Mouse (Mus musculus) kidney, postnatal 0 days (tissue): Measurements from ENCODE around the gene Sdk1. TPM values are rescaled to one million over a fixed set of nuclear protein-coding genes. Genes with fewer than 3 reads are reported as not detected.
A peak's percentile ranks its signal among the peaks of the same experiment; 100 is the strongest.

Experiments used
- ATAC-seq: fragments of 200-750 bp; cut with Nextera tagmentation; replicated peaks from 2 replicates; pipeline ENCODE4 v1.8.0; 2017; ENCODE audit warnings: low read depth, moderate number of reproducible peaks, moderate TSS enrichment, moderate library complexity; ENCODE audit not compliant: low FRiP score
- DNase-seq: peaks from one replicate; pipeline ENCODE4 v3.0.0-alpha.2; 2016; ENCODE audit warnings: low spot score
- H3K27ac ChIP-seq: fragments of 300-500 bp; sonication (generic); 2 replicates; pipeline ENCODE4 v1.5.1; 2014; ENCODE audit warnings: mild to moderate bottlenecking
- H3K27me3 ChIP-seq: fragments of 300-500 bp; sonication (generic); 2 replicates; pipeline ENCODE4 v1.6.1; 2014; ENCODE audit warnings: low read length, mixed read lengths; ENCODE audit not compliant: insufficient read depth
- H3K36me3 ChIP-seq: fragments of 300-500 bp; sonication (generic); 2 replicates; pipeline ENCODE4 v1.6.1; 2014; ENCODE audit warnings: low read length, mixed read lengths; ENCODE audit not compliant: insufficient read depth
- H3K4me1 ChIP-seq: fragments of 300-500 bp; sonication (generic); replicated peaks from 2 replicates; pipeline ENCODE4 v1.6.1; 2014; ENCODE audit warnings: antibody characterized with exemption, low read length, mixed read lengths; ENCODE audit not compliant: insufficient read depth
- H3K4me2 ChIP-seq: fragments of 300-500 bp; sonication (generic); 2 replicates; pipeline ENCODE4 v1.6.1; 2014; ENCODE audit warnings: mild to moderate bottlenecking, low read length, moderate library complexity, mixed read lengths
- H3K4me3 ChIP-seq: fragments of 300-500 bp; sonication (generic); replicated peaks from 2 replicates; pipeline ENCODE4 v1.5.1; 2014; ENCODE audit warnings: low read depth, low read length
- H3K9ac ChIP-seq: fragments of 300-500 bp; sonication (generic); 2 replicates; pipeline ENCODE4 v1.6.1; 2014; ENCODE audit warnings: low read depth, low read length
- H3K9me3 ChIP-seq: fragments of 300-500 bp; sonication (generic); replicated peaks from 2 replicates; pipeline ENCODE4 v1.6.1; 2016; ENCODE audit warnings: low read length, inconsistent platforms, mixed read lengths
- CTCF ChIP-seq: IDR thresholded peaks from 2 replicates; pipeline ENCODE4 v1.5.1; 2016; ENCODE audit warnings: antibody characterized with exemption, low read depth, mild to moderate bottlenecking, moderate library complexity
- WGBS: fragments of 180-500 bp; shearing (Covaris S2); extraction: QIAGEN DNeasy Blood & Tissue Kit; methylation state at CpG from one replicate; pipeline ENCODE4 v1.1.7; 2014; 5-methylcytosine and 5-hydroxymethylcytosine counted together
- polyA plus RNA-seq: library from polyadenylated mRNA; unstranded; fragments of >200 nt; fragmentation: Nextera tagmentation; extraction: Ambion mirVana; gene quantifications from 2 replicates; pipeline ENCODE4 v1.2.1, GENCODE M21; 2015

The Sdk1 gene
- polyA plus RNA-seq, 1 experiment from 2014 or later = 2.1 TPM

GRCm38 (mm10) chr5:141902544-141903250, 661.4 kb downstream of the Sdk1 start:
- ATAC-seq (no peak), DNase-seq (peak; percentile 33)
- Histone ChIP-seq H3K4me2 (no peak overlapping the region), H3K27ac (no peak overlapping the region), H3K9ac (no peak overlapping the region), H3K36me3 (no peaks in the 10 kb centered on the region), H3K27me3 (no peaks in the 10 kb centered on the region), H3K9me3 (no peaks in the 10 kb centered on the region), H3K4me1 (no peaks in the 10 kb centered on the region), H3K4me3 (no peak overlapping the region)
- no peak for TF ChIP-seq CTCF
- 36% methylated on average over 16 of the region's 16 CpGs for WGBS

GRCm38 (mm10) chr5:141910444-141910843, 669.2 kb downstream of the Sdk1 start:
- no peaks in the 10 kb centered on the region for H3K9me3 ChIP-seq
- no peak overlapping the region for H3K4me2 ChIP-seq
- H3K27ac ChIP-seq = no peak overlapping the region
- no peak for TF ChIP-seq CTCF
- ATAC-seq (no peak), DNase-seq (peak; percentile 46)
- no peaks in the 10 kb centered on the region for H3K4me1 ChIP-seq
- no peaks in the 10 kb centered on the region for H3K27me3 ChIP-seq
- no peaks in the 10 kb centered on the region for H3K36me3 ChIP-seq
- no peak overlapping the region for H3K4me3 ChIP-seq
- 61% methylated on average over 3 of the region's 3 CpGs for WGBS
- H3K9ac ChIP-seq = no peak overlapping the region

GRCm38 (mm10) chr5:141910886-141911285, 669.6 kb downstream of the Sdk1 start:
- Histone ChIP-seq H3K9me3 (no peaks in the 10 kb centered on the region), H3K4me2 (no peak overlapping the region), H3K9ac (no peak overlapping the region), H3K4me3 (no peak overlapping the region), H3K27ac (no peak overlapping the region), H3K4me1 (no peaks in the 10 kb centered on the region), H3K27me3 (no peaks in the 10 kb centered on the region), H3K36me3 (no peaks in the 10 kb centered on the region)
- ATAC-seq (no peak), DNase-seq (no peak)
- WGBS = 67% methylated on average over 8 of the region's 8 CpGs
- TF ChIP-seq CTCF = peak; percentile 37; the same call in 1 of the 2 replicates

DNA sequence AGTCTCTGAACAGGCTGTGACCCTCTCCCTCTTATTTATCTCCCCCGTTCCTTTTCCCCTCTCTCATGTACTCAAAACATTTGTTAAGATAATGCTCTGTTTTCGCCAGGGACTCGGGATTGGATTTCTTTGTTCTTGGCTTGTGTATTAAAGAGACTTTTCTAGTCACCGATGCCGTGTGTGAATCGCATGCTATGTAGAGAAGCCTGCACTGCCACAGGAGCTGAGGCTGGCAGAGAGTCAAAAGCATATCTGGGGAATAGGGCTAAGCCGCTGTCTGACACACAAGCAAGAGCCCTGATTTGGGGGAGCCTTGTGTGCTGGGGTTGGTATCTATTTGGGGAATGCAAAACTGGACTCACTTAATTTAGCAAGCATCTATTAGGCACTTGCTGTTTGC, 671.6 kb downstream of the Sdk1 start:
- Histone ChIP-seq H3K4me1 (no peaks in the 10 kb centered on the region), H3K4me2 (no peak overlapping the region), H3K36me3 (no peaks in the 10 kb centered on the region), H3K4me3 (no peak overlapping the region), H3K27ac (no peak overlapping the region), H3K9ac (no peak overlapping the region), H3K27me3 (no peaks in the 10 kb centered on the region), H3K9me3 (no peaks in the 10 kb centered on the region)
- DNase-seq (no peak), ATAC-seq (no peak)
- WGBS = 74% methylated on average over 7 of the region's 7 CpGs
- TF ChIP-seq CTCF = no peak

- no peak for TF ChIP-seq CTCF
- DNase-seq = no peak
These were observed 675.7 kb downstream of the Sdk1 start for GRCm38 (mm10) chr5:141916954-141917353.

DNA sequence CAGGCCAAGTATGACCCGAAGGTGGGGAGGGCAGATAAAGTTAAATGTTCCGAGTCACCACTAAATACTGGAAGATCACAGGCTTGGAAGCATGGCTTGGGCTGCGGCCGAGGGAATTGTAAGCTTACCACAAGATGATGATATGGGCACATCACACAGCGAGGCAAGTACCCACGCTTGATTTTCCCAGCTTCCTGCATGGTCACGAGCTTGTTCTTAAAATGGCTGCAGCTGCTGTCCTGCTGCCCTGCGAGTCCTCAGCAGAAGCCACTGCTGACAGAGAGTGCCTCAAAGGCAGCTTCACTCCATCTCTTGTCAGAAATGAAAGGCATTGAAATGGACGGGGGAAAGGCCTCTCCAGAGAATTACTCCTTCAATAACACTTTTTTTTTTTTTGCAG, 697.7 kb downstream of the Sdk1 start:
- no peaks in the 10 kb centered on the region for H3K4me1 ChIP-seq
- no peak overlapping the region for H3K4me2 ChIP-seq
- H3K36me3 ChIP-seq = no peaks in the 10 kb centered on the region
- H3K4me3 ChIP-seq = no peak overlapping the region
- WGBS = 75% methylated on average over 9 of the region's 9 CpGs
- no peak for TF ChIP-seq CTCF
- ATAC-seq = no peak
- no peak overlapping the region for H3K9ac ChIP-seq
- no peak for DNase-seq
- H3K9me3 ChIP-seq = no peaks in the 10 kb centered on the region
- H3K27ac ChIP-seq = no peak overlapping the region
- no peaks in the 10 kb centered on the region for H3K27me3 ChIP-seq

More at GRCm38 (mm10) chr5:141916954-141917353, 675.7 kb downstream of the Sdk1 start:
- H3K9me3 ChIP-seq = no peaks in the 10 kb centered on the region
- H3K36me3 ChIP-seq = no peaks in the 10 kb centered on the region
- WGBS = 66% methylated on average over 2 of the region's 2 CpGs
- H3K9ac ChIP-seq = no peak overlapping the region
- ATAC-seq = no peak
- H3K27me3 ChIP-seq = no peaks in the 10 kb centered on the region
- H3K4me3 ChIP-seq = no peak overlapping the region
- no peak overlapping the region for H3K4me2 ChIP-seq
- H3K4me1 ChIP-seq = no peaks in the 10 kb centered on the region
- no peak overlapping the region for H3K27ac ChIP-seq

DNA sequence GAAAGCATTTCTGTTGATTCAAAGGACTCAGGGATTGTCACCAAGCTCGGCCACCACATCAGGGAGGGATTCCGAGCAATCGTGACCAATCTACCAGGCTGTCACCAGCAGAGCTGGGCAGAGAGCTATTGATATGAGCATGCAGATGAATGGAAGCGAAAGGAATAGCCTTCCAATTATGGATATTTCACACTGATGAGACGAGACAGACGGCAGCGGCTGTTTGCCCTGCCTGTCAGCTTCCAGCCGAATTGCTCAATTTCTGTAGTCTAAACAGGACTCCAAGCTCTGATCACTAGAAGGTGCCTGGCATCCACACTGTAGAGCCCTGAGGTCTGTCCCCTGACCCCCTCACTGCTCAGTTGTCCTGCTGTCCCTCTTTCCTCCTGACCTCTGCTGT, 699.3 kb downstream of the Sdk1 start:
- Histone ChIP-seq H3K9ac (no peak overlapping the region), H3K27ac (no peak overlapping the region), H3K27me3 (no peaks in the 10 kb centered on the region), H3K4me2 (no peak overlapping the region), H3K9me3 (no peaks in the 10 kb centered on the region), H3K4me1 (no peaks in the 10 kb centered on the region), H3K36me3 (no peaks in the 10 kb centered on the region), H3K4me3 (no peak overlapping the region)
- WGBS = 87% methylated on average over 8 of the region's 8 CpGs
- DNase-seq (no peak), ATAC-seq (no peak)
- no peak for TF ChIP-seq CTCF
